Mouse (Mus musculus) kidney, adult 2 months (tissue): ENCODE data around the gene Dmxl2. TPM values are rescaled to one million over a fixed set of nuclear protein-coding genes. Genes with fewer than 3 reads are reported as not detected.

Source experiments
- DNase-seq: peaks from one replicate; pipeline ENCODE4 v3.0.0; 2021
- H3K27ac ChIP-seq: fragments of 200-500 bp; 2 replicates; pipeline ENCODE4 v1.5.1; 2012; ENCODE audit warnings: low read depth, low read length, control low read depth, inconsistent platforms; ENCODE audit not compliant: insufficient read depth
- H3K27me3 ChIP-seq: fragments of 200-500 bp; replicated peaks from 2 replicates; pipeline ENCODE4 v1.6.1; 2012; ENCODE audit warnings: mild to moderate bottlenecking, moderate library complexity, low read length, inconsistent platforms; ENCODE audit not compliant: control insufficient read depth, insufficient read depth
- H3K36me3 ChIP-seq: fragments of 200-500 bp; 2 replicates; pipeline ENCODE4 v1.6.1; 2012; ENCODE audit warnings: mild to moderate bottlenecking, moderate library complexity, low read length, inconsistent platforms; ENCODE audit not compliant: control insufficient read depth, insufficient read depth
- H3K4me1 ChIP-seq: fragments of 200-500 bp; 2 replicates; pipeline ENCODE4 v1.6.1; 2011; ENCODE audit warnings: low read length; ENCODE audit not compliant: control insufficient read depth, insufficient read depth
- H3K4me3 ChIP-seq: fragments of 200-500 bp; 2 replicates; pipeline ENCODE4 v1.5.1; 2011; ENCODE audit warnings: mild to moderate bottlenecking, low read depth, low read length, control low read depth; ENCODE audit not compliant: insufficient read depth
- CTCF ChIP-seq: fragments of 200-500 bp; conservative IDR thresholded peaks from 2 replicates; pipeline ENCODE4 v1.5.1; 2011; ENCODE audit warnings: low read depth, mild to moderate bottlenecking, control low read depth, low read length, moderate library complexity, mixed read lengths; ENCODE audit not compliant: insufficient read depth, insufficient read length
- POLR2A ChIP-seq: fragments of 200-500 bp; IDR thresholded peaks from one replicate; pipeline ENCODE4 v1.6.1; 2011; ENCODE audit warnings: low read depth, low read length, control low read depth
- WGBS: fragments of 180-500 bp; shearing (Covaris S2); methylation state at CpG from one replicate; pipeline ENCODE4 v1.1.7; 2018; 5-methylcytosine and 5-hydroxymethylcytosine counted together
- polyA plus RNA-seq: library from polyadenylated mRNA; depleted of rRNA; stranded (reverse); fragments of >200 nt; gene quantifications from 2 replicates; pipeline ENCODE4 v1.2.3, GENCODE M21; 2012; rRNA removed

Dmxl2 gene
- polyA plus RNA-seq, 1 experiment: 10.4 TPM

DNA sequence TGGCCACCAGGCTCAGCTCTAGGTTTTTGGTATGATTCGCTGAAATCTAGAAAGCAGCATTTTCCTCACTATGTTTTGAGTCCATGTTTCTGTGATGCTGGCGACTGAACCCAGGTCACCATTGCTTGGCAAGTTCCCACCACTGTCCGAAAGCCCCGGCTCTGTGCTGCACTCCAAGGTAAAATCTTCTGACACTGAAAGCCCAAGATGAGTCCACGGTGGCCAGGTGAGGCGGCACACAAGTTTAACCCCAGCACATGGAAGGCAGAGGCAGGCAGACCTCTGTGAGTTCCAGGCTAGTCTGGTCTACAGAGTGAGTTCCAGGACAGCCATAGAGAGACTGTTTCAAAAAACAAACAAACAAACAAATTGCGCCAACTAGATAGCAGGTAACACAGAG lies 172.2 kb downstream of the Dmxl2 start:
- DNase-seq: no peak
- Histone ChIP-seq H3K4me3 (no peak overlapping the region), H3K27ac (no peak overlapping the region), H3K36me3 (no peaks in the 10 kb centered on the region), H3K4me1 (no peaks in the 10 kb centered on the region), H3K27me3 (no peaks in the 10 kb centered on the region)
- TF ChIP-seq POLR2A (no peak), CTCF (no peak)
- 89% methylated on average over 7 of the region's 7 CpGs for WGBS

GRCm38 (mm10) chr9:54323456-54323855 lies 178.0 kb downstream of the Dmxl2 start:
- Histone ChIP-seq H3K27ac (no peak overlapping the region), H3K36me3 (no peaks in the 10 kb centered on the region), H3K4me1 (no peaks in the 10 kb centered on the region), H3K27me3 (no peaks in the 10 kb centered on the region), H3K4me3 (no peak overlapping the region)
- no peak for TF ChIP-seq POLR2A
- TF ChIP-seq CTCF: peak; percentile 64
- DNase-seq: peak; percentile 11
- WGBS: 35% methylated on average over 8 of the region's 8 CpGs

- TF ChIP-seq CTCF (no peak; the same call in 1 of the 2 replicates), POLR2A (no peak)
- H3K27ac ChIP-seq: no peak overlapping the region
- no peak for DNase-seq
- no peak overlapping the region for H3K4me3 ChIP-seq
- 74% methylated on average over 9 of the region's 9 CpGs for WGBS
- H3K27me3 ChIP-seq: no peaks in the 10 kb centered on the region
- no peaks in the 10 kb centered on the region for H3K36me3 ChIP-seq
- no peaks in the 10 kb centered on the region for H3K4me1 ChIP-seq
These were observed 185.1 kb downstream of the Dmxl2 start for GRCm38 (mm10) chr9:54316363-54316762.

Other genes starting within 250 kb of the Dmxl2 start
- not detected in 2 replicates for gene Cyp19a1, start 233.5 kb downstream of the Dmxl2 start, polyA plus RNA-seq
- 0.05 and 0.17 TPM in 2 replicates for gene Gldn, start 215.1 kb downstream of the Dmxl2 start, polyA plus RNA-seq
- not detected in 2 replicates for gene Sh2d7, start 37.4 kb upstream of the Dmxl2 start, polyA plus RNA-seq
- gene Cib2, start 58.6 kb upstream of the Dmxl2 start, polyA plus RNA-seq: 7.9 and 10.0 TPM in 2 replicates
- gene Idh3a, start 84.7 kb upstream of the Dmxl2 start, polyA plus RNA-seq: 105 and 122 TPM in 2 replicates
- 1.1 and 1.6 TPM in 2 replicates for gene Acsbg1, start 160.2 kb upstream of the Dmxl2 start, polyA plus RNA-seq
- 7.0 and 9.6 TPM in 2 replicates for gene Dnaja4, start 197.2 kb upstream of the Dmxl2 start, polyA plus RNA-seq
- gene Wdr61, start 232.9 kb upstream of the Dmxl2 start, polyA plus RNA-seq: 43.0 and 51.9 TPM in 2 replicates